Mouse (Mus musculus) embryonic fibroblast, embryonic 13.5 days (primary cell): ENCODE measurements at regions not wholly inside any gene's neighbourhood (a gene's known extent, or its start where the extent isn't known, plus 50 kb on each side); places are given as distances from the start of the nearest gene placed in this dataset.

Source experiments
- H3K27ac ChIP-seq: 2 replicates; pipeline ENCODE4 v1.5.1; 2012; ENCODE audit warnings: low read length, control low read depth, inconsistent platforms; ENCODE audit not compliant: insufficient read depth
- H3K4me1 ChIP-seq: 2 replicates; pipeline ENCODE4 v1.6.1; 2011; ENCODE audit warnings: low read length; ENCODE audit not compliant: control insufficient read depth, insufficient read depth
- H3K4me3 ChIP-seq: 2 replicates; pipeline ENCODE4 v1.5.1; 2011; ENCODE audit warnings: mild to moderate bottlenecking, control low read depth, low read length; ENCODE audit not compliant: insufficient read depth
- CTCF ChIP-seq: IDR thresholded peaks from 2 replicates; pipeline ENCODE4 v1.5.1; 2011; ENCODE audit warnings: mild to moderate bottlenecking, control low read depth, low read length, moderate library complexity, borderline replicate concordance; ENCODE audit not compliant: insufficient read depth
- POLR2A ChIP-seq: IDR thresholded peaks from 2 replicates; pipeline ENCODE4 v1.6.1; 2011; ENCODE audit warnings: low read depth, mild to moderate bottlenecking, control low read depth, low read length, moderate library complexity

DNA sequence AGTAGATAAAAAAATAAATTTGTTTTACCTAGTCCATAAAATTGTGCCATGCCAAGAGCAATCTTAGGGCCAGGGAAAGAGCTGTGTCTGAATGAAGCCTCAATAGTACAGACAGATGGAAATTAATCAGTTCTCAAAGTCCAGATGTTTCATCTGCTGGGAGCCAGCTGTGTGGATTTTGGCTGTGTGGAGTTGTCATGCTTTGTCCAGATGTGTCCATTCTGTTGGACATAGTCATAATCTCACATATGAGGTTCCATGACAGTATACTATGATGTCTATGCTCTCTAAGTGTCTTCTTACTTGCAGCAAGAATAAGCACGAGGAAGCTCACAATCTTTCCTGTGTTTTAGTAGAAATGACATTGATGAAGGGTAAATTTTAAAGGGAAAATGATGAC lies 105.8 kb upstream of the 4933415F23Rik start:
- TF ChIP-seq POLR2A (no peak), CTCF (no peak)
- Histone ChIP-seq H3K4me1 (no peaks in the 10 kb centered on the region), H3K4me3 (no peak overlapping the region)

DNA sequence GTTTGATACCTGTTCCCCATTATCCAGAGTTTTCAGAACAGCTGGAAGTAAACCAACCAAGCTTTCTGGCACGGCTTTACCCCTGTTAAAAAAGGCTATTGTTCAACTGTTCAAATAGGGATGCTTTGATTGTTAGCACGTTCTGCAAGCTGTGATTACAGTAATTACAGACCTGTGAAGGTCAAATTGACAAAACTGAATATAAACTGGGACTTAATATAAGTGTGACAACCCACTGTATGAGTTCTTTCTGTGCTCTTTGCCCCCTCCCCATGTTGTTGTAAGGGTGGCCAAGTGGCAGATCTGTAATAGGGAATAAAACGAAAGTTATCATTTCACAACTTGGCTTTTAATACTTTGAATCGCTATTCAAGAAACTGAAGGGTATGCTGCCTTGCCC lies 105.0 kb upstream of the 4933415F23Rik start:
- H3K4me3 ChIP-seq, result no peak overlapping the region
- peaks cover 4% of the 10 kb centered on the region; the same call in 1 of the 2 replicates for H3K4me1 ChIP-seq
- TF ChIP-seq CTCF (no peak), POLR2A (no peak)
- no peak overlapping the region for H3K27ac ChIP-seq

More for the DNA sequence above, 105.8 kb upstream of the 4933415F23Rik start:
- no peak overlapping the region for H3K27ac ChIP-seq

DNA sequence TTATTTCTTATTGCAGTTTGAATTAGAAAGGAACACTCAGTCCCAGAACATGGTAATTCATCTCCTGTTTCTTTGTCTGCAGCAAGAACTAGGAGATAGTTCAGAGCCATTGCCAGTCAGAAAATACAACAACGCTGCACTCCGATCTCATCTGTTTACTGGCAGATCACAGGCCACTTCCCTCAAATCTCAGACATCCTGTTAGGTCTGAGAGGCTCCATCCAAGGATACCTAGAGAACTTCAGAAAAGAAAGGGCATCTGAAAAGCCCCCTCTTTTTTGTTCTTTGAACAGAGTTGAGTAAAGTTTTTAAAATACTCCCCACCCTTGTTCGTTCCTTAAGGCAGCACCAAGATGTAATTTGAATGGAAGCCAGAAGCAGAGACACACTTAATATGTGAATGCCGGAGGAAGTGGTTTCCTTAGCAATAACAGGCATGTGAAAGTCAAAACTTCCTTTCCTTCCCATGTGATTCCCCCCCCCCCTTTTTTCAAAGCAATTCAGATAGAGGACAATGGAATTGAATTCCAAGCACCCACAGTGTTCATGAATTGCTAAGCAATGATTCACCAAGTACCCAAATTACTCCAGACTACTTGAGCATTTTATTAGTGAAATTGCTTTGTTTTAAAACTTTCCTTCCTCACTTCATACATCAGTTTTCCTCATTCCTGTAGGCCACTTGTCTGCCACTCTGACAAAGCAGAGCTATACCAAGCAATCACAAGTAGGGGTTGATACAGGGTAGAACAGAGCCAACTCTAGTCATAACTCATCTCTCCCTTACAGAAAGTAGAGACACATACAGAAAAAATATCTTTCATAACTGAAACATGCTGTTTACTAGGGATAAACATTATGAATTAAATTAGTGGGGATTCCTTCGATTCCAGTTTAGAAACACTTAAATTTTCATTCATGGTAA lies 100.7 kb upstream of the 4933415F23Rik start:
- Histone ChIP-seq H3K4me1 (peaks cover 7% of the 10 kb centered on the region; the same call in 1 of the 2 replicates), H3K4me3 (no peak overlapping the region), H3K27ac (peak overlapping the region; percentile 99)
- no peak for TF ChIP-seq CTCF
- no peak for TF ChIP-seq POLR2A

DNA sequence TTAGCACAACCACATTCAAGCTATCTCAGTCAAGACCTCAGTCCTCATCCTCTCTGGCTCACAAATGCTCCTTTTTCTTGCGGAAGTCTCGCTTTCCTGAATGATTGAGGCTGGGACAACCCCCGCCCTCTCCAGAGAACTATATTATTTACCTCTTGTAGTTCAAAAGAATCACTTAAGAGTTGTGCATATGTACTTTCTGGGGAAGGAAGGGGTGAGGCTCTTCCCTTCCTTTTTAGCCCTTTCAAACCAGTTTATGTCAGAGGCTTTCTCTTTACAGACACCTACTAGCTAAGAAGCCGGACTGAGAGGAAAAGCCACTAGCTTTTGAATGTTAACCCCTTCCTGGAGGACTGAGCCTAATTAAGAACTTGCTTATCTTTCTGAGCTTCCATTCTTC lies 98.4 kb upstream of the 4933415F23Rik start:
- H3K4me3 ChIP-seq, result no peak overlapping the region
- TF ChIP-seq CTCF (no peak), POLR2A (no peak)
- H3K4me1 ChIP-seq, result peaks cover 7% of the 10 kb centered on the region; the same call in 1 of the 2 replicates
- no peak overlapping the region for H3K27ac ChIP-seq

- peaks cover 11% of the 10 kb centered on the region for H3K4me1 ChIP-seq
Measured at GRCm38 (mm10) chr1:23190316-23191005, 88.4 kb upstream of the 4933415F23Rik start.

GRCm38 (mm10) chr1:23189790-23190189 lies 87.7 kb upstream of the 4933415F23Rik start:
- no peak for TF ChIP-seq POLR2A
- TF ChIP-seq CTCF, result no peak
- H3K27ac ChIP-seq, result peak overlapping the region; percentile 97
- H3K4me1 ChIP-seq, result peaks cover 11% of the 10 kb centered on the region
- no peak overlapping the region for H3K4me3 ChIP-seq

More at GRCm38 (mm10) chr1:23190316-23191005, 88.4 kb upstream of the 4933415F23Rik start:
- no peak overlapping the region for H3K4me3 ChIP-seq
- peak overlapping the region; percentile 97 for H3K27ac ChIP-seq
- TF ChIP-seq CTCF (no peak), POLR2A (0 out of 2 replicates have a peak, but pooled peaks have one; percentile 21)

GRCm38 (mm10) chr1:23188216-23188615 lies 86.2 kb upstream of the 4933415F23Rik start:
- Histone ChIP-seq H3K4me3 (no peak overlapping the region), H3K4me1 (peaks cover 11% of the 10 kb centered on the region), H3K27ac (peak overlapping the region; percentile 43; the same call in 1 of the 2 replicates)
- TF ChIP-seq CTCF, result no peak
- TF ChIP-seq POLR2A, result no peak

GRCm38 (mm10) chr1:23187446-23188206 lies 85.6 kb upstream of the 4933415F23Rik start:
- peaks cover 11% of the 10 kb centered on the region for H3K4me1 ChIP-seq
- TF ChIP-seq POLR2A, result no peak
- TF ChIP-seq CTCF, result no peak
- H3K27ac ChIP-seq, result peak overlapping the region; percentile 43; the same call in 1 of the 2 replicates
- H3K4me3 ChIP-seq, result no peak overlapping the region

- TF ChIP-seq CTCF (no peak), POLR2A (no peak)
Measured at GRCm38 (mm10) chr1:23184728-23185127, 82.7 kb upstream of the 4933415F23Rik start.

More at GRCm38 (mm10) chr1:23184728-23185127, 82.7 kb upstream of the 4933415F23Rik start:
- Histone ChIP-seq H3K4me1 (peaks cover 1% of the 10 kb centered on the region), H3K27ac (no peak overlapping the region), H3K4me3 (no peak overlapping the region)
